Mouse (Mus musculus): ENCODE measurements around the gene Gm5926.
"Not testable (repeated sequence)": the region's sequence is repeated elsewhere in the genome, so short reads cannot be mapped to it uniquely, and the experiment has no call there.

Gm5926 gene

DNA sequence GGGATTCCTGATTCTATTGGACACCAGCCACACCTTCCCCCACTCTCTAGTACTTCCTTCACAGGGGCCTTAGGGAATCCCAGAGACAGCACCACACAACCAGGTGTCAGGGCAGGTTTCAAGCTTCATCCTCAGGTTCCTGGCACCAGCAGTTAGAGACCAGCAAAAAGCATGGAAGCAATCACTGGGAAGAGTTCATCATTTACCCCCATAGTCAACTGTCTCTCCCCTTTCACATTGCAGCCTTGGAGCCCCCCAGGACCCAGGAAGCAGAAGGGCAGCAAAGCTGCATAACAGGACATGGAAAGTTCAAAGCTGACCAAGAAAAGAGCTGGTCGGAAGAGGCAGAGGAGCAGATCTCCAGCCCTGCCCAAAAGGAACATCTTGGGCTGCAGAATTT is at the start of gene Gm5926:
Gm5926 (plus strand) TSS at position 301 of the 400 bp plus-strand sequence.
- not testable (repeated sequence) for DNase-seq (ENCODE audit: low spot score)

- not testable (repeated sequence) for DNase-seq (ENCODE audit: low spot score)
Observed at GRCm38 (mm10) chrX:32601008-32601407, 49.5 kb upstream of the Gm5926 start.

DNA sequence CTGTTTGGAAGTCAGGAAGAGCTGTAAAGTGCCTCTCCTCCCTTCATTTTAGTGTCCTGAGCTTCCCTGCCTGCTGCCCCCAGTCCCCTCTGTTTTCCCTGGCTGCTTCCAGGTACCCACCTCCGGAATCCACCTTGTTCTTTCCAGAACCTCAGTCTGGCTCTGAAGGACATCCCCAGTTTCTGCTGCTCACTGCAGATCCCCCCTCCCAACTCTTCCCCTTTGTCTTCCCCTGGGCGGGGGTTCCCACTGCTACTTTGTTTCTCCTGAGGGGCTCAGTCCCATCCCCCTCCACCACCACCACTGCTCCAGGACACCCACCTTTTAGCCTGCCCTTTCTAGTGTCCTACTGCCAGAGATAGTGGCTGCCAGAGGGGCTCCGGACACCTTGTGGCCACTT is 49.1 kb upstream of the Gm5926 start:
- DNase-seq (ENCODE audit: low spot score) = not testable (repeated sequence)

Measured in T-cell, adult 2 months (primary cell).